Mouse (Mus musculus) cortical plate, adult 2 months (tissue): ENCODE measurements around the gene Ppargc1a. TPM values are rescaled to one million over a fixed set of nuclear protein-coding genes. Genes with fewer than 3 reads are reported as not detected.

Source experiments
- H3K27ac ChIP-seq: fragments of 200-500 bp; 2 replicates; pipeline ENCODE4 v1.5.1; 2012; ENCODE audit warnings: low read length, control low read depth, inconsistent platforms; ENCODE audit not compliant: insufficient read depth
- H3K4me1 ChIP-seq: fragments of 200-500 bp; 2 replicates; pipeline ENCODE4 v1.6.1; 2011; ENCODE audit warnings: low read length; ENCODE audit not compliant: control insufficient read depth, insufficient read depth
- H3K4me3 ChIP-seq: fragments of 200-500 bp; 2 replicates; pipeline ENCODE4 v1.5.1; 2011; ENCODE audit warnings: mild to moderate bottlenecking, low read length, control low read depth; ENCODE audit not compliant: insufficient read depth
- CTCF ChIP-seq: fragments of 200-500 bp; IDR thresholded peaks from 2 replicates; pipeline ENCODE4 v1.5.1; 2011; ENCODE audit warnings: mild to moderate bottlenecking, control low read depth, low read length; ENCODE audit not compliant: insufficient read depth; ENCODE audit errors: extremely low read depth
- POLR2A ChIP-seq: fragments of 200-500 bp; IDR thresholded peaks from 2 replicates; pipeline ENCODE4 v1.6.1; 2011; ENCODE audit warnings: mild to moderate bottlenecking, low read length, control low read depth; ENCODE audit not compliant: insufficient read depth; ENCODE audit errors: extremely low read depth
- polyA plus RNA-seq: library from polyadenylated mRNA; depleted of rRNA; stranded (reverse); fragments of >200 nt; gene quantifications from 2 replicates; pipeline ENCODE4 v1.2.3, GENCODE M21; 2012

The Ppargc1a gene
- polyA plus RNA-seq, 1 experiment: 19.6 TPM

GRCm38 (mm10) chr5:51557607-51558278 lies 9.8 kb downstream of the Ppargc1a start:
- Histone ChIP-seq H3K4me1 (peaks cover 3% of the 10 kb centered on the region; the same call in 1 of the 2 replicates), H3K27ac (no peak overlapping the region), H3K4me3 (no peak overlapping the region)
- no peak for TF ChIP-seq POLR2A

DNA sequence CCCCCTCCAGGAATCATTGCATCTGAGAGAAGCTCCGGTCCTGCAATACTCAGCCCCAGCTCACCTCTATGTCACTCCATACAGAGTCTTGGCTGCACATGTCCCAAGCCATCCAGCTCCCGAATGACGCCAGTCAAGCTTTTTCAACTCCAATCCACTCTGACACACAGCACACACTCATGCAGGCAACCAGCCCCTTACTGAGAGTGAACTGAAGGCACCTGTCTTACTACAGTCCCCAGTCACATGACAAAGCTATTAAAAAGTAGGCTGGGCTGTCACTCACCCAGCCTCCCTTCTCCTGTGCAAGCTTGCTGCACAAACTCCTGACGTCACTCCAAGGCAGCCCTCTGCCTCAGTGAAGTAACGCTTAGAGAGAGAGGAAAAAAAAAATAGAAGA lies 13.9 kb downstream of the Ppargc1a start:
- Histone ChIP-seq H3K27ac (no peak overlapping the region), H3K4me3 (peak overlapping the region; percentile 48), H3K4me1 (peaks cover 4% of the 10 kb centered on the region; the same call in 1 of the 2 replicates)
- TF ChIP-seq POLR2A (no peak), CTCF (no peak)

GRCm38 (mm10) chr5:51553251-51553650 lies 14.3 kb downstream of the Ppargc1a start:
- peaks cover 4% of the 10 kb centered on the region; the same call in 1 of the 2 replicates for H3K4me1 ChIP-seq
- TF ChIP-seq POLR2A (no peak), CTCF (no peak)
- H3K27ac ChIP-seq: no peak overlapping the region
- peak overlapping the region; percentile 48; the same call in 1 of the 2 replicates for H3K4me3 ChIP-seq

DNA sequence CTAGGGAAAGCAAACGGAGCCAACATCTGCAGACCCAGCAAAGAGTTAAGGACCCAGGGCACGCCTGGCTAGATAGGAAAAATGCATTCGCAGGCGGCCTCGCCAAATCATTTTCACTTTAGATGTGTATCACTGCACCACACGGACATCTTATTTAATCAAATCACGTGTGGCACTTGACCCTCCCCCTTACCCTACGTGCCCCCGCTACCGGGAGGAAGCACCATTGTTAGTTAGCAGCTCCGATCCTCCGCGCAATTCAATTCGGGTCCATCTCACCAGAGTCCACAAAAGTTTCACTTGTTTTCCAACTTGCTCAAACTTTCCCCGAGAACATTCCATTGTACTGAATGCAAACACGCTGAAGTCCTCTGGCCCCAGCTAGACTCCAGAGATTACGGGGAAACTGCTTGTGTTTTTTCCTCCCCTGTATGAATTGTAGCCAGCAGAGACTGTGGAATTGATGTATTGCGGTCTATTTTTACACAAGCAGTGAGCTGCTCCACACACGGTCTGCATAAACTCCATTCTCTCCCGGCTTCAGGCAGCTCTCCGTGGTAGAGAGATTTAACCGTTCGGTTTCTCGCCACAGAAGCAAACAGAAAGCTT lies 14.9 kb downstream of the Ppargc1a start:
- H3K4me3 ChIP-seq: peak overlapping the region; percentile 48
- TF ChIP-seq POLR2A (no peak), CTCF (no peak)
- H3K4me1 ChIP-seq: peaks cover 4% of the 10 kb centered on the region; the same call in 1 of the 2 replicates
- H3K27ac ChIP-seq: 0 out of 2 replicates have a peak overlapping the region, but pooled peaks have one; percentile 14

GRCm38 (mm10) chr5:51551852-51552482 lies 15.6 kb downstream of the Ppargc1a start:
- no peak for TF ChIP-seq POLR2A
- TF ChIP-seq CTCF: no peak
- peak overlapping the region; percentile 48 for H3K4me3 ChIP-seq
- no peak overlapping the region for H3K27ac ChIP-seq
- peaks cover 4% of the 10 kb centered on the region; the same call in 1 of the 2 replicates for H3K4me1 ChIP-seq

GRCm38 (mm10) chr5:51547442-51548035 lies 20.0 kb downstream of the Ppargc1a start:
- Histone ChIP-seq H3K4me1 (peaks cover 3% of the 10 kb centered on the region; the same call in 1 of the 2 replicates), H3K4me3 (no peak overlapping the region), H3K27ac (no peak overlapping the region)
- TF ChIP-seq CTCF (no peak), POLR2A (no peak)

GRCm38 (mm10) chr5:51546817-51547216 lies 20.7 kb downstream of the Ppargc1a start:
- TF ChIP-seq CTCF (no peak), POLR2A (no peak)
- Histone ChIP-seq H3K4me1 (peaks cover 3% of the 10 kb centered on the region; the same call in 1 of the 2 replicates), H3K27ac (no peak overlapping the region), H3K4me3 (no peak overlapping the region)

GRCm38 (mm10) chr5:51545133-51546049 lies 22.1 kb downstream of the Ppargc1a start:
- Histone ChIP-seq H3K4me1 (peaks cover 3% of the 10 kb centered on the region; the same call in 1 of the 2 replicates), H3K27ac (no peak overlapping the region), H3K4me3 (no peak overlapping the region)
- TF ChIP-seq CTCF (no peak), POLR2A (no peak)
